Mouse (Mus musculus): Measurements from ENCODE around the gene Col13a1.

DNA sequence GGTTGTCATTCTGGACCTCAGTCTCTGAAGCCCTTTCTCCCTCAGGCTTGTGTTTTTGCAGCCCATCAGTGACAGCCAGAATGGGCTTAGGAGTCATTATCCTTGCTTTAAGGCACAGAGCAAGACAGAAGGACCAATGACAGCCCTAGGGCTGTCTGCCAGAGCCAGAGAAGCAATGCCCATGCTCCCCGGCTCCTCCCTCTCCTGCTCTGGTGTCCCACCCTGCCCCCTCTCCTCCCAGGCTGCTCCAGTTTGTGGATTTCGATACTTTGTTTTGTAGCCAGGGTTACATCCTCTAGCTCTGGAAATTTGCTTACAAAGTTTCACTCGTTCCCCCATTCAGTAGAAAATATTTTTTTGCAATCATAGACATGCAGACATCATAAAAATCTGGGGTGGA lies 69.9 kb downstream of the Col13a1 start:
- no peak for TF ChIP-seq CTCF (IDR thresholded peaks at IDR 0.05; ENCODE audit: insufficient read depth, low read length)
- no peak for TF ChIP-seq POLR2A (IDR thresholded peaks at IDR 0.05; ENCODE audit: borderline replicate concordance, extremely low read depth, low read depth, low read length)

Data from lung, adult 2 months (tissue).